Mouse (Mus musculus): ENCODE data around the gene 1700092M07Rik. TPM values are rescaled to one million over a fixed set of nuclear protein-coding genes. Genes with fewer than 3 reads are reported as not detected.
A peak's percentile ranks its signal among the peaks of the same experiment; 100 is the strongest.

1700092M07Rik gene
- polyA plus RNA-seq, 1 experiment from 2014 or later: 0.59 TPM

GRCm38 (mm10) chr19:8721378-8721777 lies 19.1 kb upstream of the 1700092M07Rik start:
- no peak for DNase-seq (ENCODE audit: low spot score)
- Histone ChIP-seq H3K36me3 (ENCODE audit: control insufficient read depth, insufficient read depth, low read length) (peaks cover 6% of the 10 kb centered on the region; the same call in 1 of the 2 replicates), H3K27ac (replicated peaks) (no peak overlapping the region), H3K4me1 (replicated peaks; ENCODE audit: control insufficient read depth, insufficient read depth) (no peaks in the 10 kb centered on the region), H3K4me3 (ENCODE audit: low read depth, low read length) (no peak overlapping the region), H3K27me3 (ENCODE audit: control insufficient read depth, insufficient read depth, low read length) (no peaks in the 10 kb centered on the region), H3K9ac (ENCODE audit: low read length) (no peak overlapping the region), H3K4me2 (replicated peaks; ENCODE audit: low read depth) (no peak overlapping the region), H3K9me3 (ENCODE audit: control insufficient read depth, low read length) (no peaks in the 10 kb centered on the region)
- WGBS: 41% methylated on average over 1 of the region's 1 CpGs
- TF ChIP-seq CTCF (IDR thresholded peaks at IDR 0.05; ENCODE audit: low read depth) (no peak), EP300 (optimal IDR thresholded peaks at IDR 0.05) (no peak)
- no peak for ATAC-seq (ENCODE audit: low FRiP score, low TSS enrichment)

- ATAC-seq (ENCODE audit: low FRiP score, low TSS enrichment) (no peak), DNase-seq (ENCODE audit: low spot score) (peak; percentile 11)
- no peaks in the 10 kb centered on the region for H3K27me3 ChIP-seq (ENCODE audit: control insufficient read depth, insufficient read depth, low read length)
- H3K9ac ChIP-seq (ENCODE audit: low read length): no peak overlapping the region
- TF ChIP-seq CTCF (IDR thresholded peaks at IDR 0.05; ENCODE audit: low read depth) (no peak), EP300 (optimal IDR thresholded peaks at IDR 0.05) (no peak)
- H3K9me3 ChIP-seq (ENCODE audit: control insufficient read depth, low read length): no peaks in the 10 kb centered on the region
- H3K4me2 ChIP-seq (replicated peaks; ENCODE audit: low read depth): peak overlapping the region; percentile 59
- peak overlapping the region; percentile 66; the same call in 1 of the 2 replicates for H3K4me3 ChIP-seq (ENCODE audit: low read depth, low read length)
- WGBS: 31% methylated on average over 4 of the region's 4 CpGs
- peaks cover 6% of the 10 kb centered on the region; the same call in 1 of the 2 replicates for H3K36me3 ChIP-seq (ENCODE audit: control insufficient read depth, insufficient read depth, low read length)
- no peak overlapping the region for H3K27ac ChIP-seq (replicated peaks)
- no peaks in the 10 kb centered on the region for H3K4me1 ChIP-seq (replicated peaks; ENCODE audit: control insufficient read depth, insufficient read depth)
These were observed 18.5 kb upstream of the 1700092M07Rik start for GRCm38 (mm10) chr19:8722021-8722420.

GRCm38 (mm10) chr19:8722559-8722906 lies 18.0 kb upstream of the 1700092M07Rik start:
- no peak for ATAC-seq (ENCODE audit: low FRiP score, low TSS enrichment)
- Histone ChIP-seq H3K4me3 (ENCODE audit: low read depth, low read length) (peak overlapping the region; percentile 66), H3K4me1 (replicated peaks; ENCODE audit: control insufficient read depth, insufficient read depth) (no peaks in the 10 kb centered on the region), H3K36me3 (ENCODE audit: control insufficient read depth, insufficient read depth, low read length) (peaks cover 6% of the 10 kb centered on the region; the same call in 1 of the 2 replicates), H3K4me2 (replicated peaks; ENCODE audit: low read depth) (peak overlapping the region; percentile 59), H3K9ac (ENCODE audit: low read length) (peak overlapping the region; percentile 79), H3K27ac (replicated peaks) (peak overlapping the region; percentile 98), H3K9me3 (ENCODE audit: control insufficient read depth, low read length) (no peaks in the 10 kb centered on the region), H3K27me3 (ENCODE audit: control insufficient read depth, insufficient read depth, low read length) (no peaks in the 10 kb centered on the region)
- TF ChIP-seq EP300 (optimal IDR thresholded peaks at IDR 0.05): no peak
- TF ChIP-seq CTCF (IDR thresholded peaks at IDR 0.05; ENCODE audit: low read depth): no peak
- under 1% methylated on average over 5 of the region's 5 CpGs for WGBS
- DNase-seq (ENCODE audit: low spot score): no peak

- DNase-seq (ENCODE audit: low spot score): peak; percentile 97
- Histone ChIP-seq H3K27ac (replicated peaks) (peak within 1 kb of the TSS; percentile 98), H3K27me3 (ENCODE audit: control insufficient read depth, insufficient read depth, low read length) (no peaks in the 10 kb centered on the region), H3K4me3 (ENCODE audit: low read depth, low read length) (peak within 1 kb of the TSS; percentile 66), H3K9me3 (ENCODE audit: control insufficient read depth, low read length) (no peaks in the 10 kb centered on the region), H3K4me2 (replicated peaks; ENCODE audit: low read depth) (peak within 1 kb of the TSS; percentile 59), H3K36me3 (ENCODE audit: control insufficient read depth, insufficient read depth, low read length) (peaks cover 6% of the 10 kb centered on the region; the same call in 1 of the 2 replicates), H3K4me1 (replicated peaks; ENCODE audit: control insufficient read depth, insufficient read depth) (no peaks in the 10 kb centered on the region), H3K9ac (ENCODE audit: low read length) (peak within 1 kb of the TSS; percentile 89)
- TF ChIP-seq CTCF (IDR thresholded peaks at IDR 0.05; ENCODE audit: low read depth) (no peak), EP300 (optimal IDR thresholded peaks at IDR 0.05) (no peak)
- peak; percentile 98 for ATAC-seq (ENCODE audit: low FRiP score, low TSS enrichment)
- under 1% methylated on average over 50 of the region's 50 CpGs for WGBS
These were observed 17.5 kb upstream of the 1700092M07Rik start, which contains the start of gene Slc3a2 for GRCm38 (mm10) chr19:8722907-8723573. TSS of gene Slc3a2 (minus strand) at chr19:8723369.

- Histone ChIP-seq H3K36me3 (ENCODE audit: control insufficient read depth, insufficient read depth, low read length) (peaks cover 6% of the 10 kb centered on the region; the same call in 1 of the 2 replicates), H3K27ac (replicated peaks) (peak overlapping the region; percentile 85), H3K9ac (ENCODE audit: low read length) (peak overlapping the region; percentile 89), H3K4me2 (replicated peaks; ENCODE audit: low read depth) (peak overlapping the region; percentile 54), H3K27me3 (ENCODE audit: control insufficient read depth, insufficient read depth, low read length) (no peaks in the 10 kb centered on the region), H3K4me1 (replicated peaks; ENCODE audit: control insufficient read depth, insufficient read depth) (no peaks in the 10 kb centered on the region), H3K9me3 (ENCODE audit: control insufficient read depth, low read length) (no peaks in the 10 kb centered on the region), H3K4me3 (ENCODE audit: low read depth, low read length) (peak overlapping the region; percentile 66)
- ATAC-seq (ENCODE audit: low FRiP score, low TSS enrichment): no peak
- peak; percentile 31 for DNase-seq (ENCODE audit: low spot score)
- under 1% methylated on average over 20 of the region's 20 CpGs for WGBS
- TF ChIP-seq EP300 (optimal IDR thresholded peaks at IDR 0.05) (peak; percentile 80), CTCF (IDR thresholded peaks at IDR 0.05; ENCODE audit: low read depth) (no peak)
These were observed 16.8 kb upstream of the 1700092M07Rik start for GRCm38 (mm10) chr19:8723574-8724346.

Data from stomach, postnatal 0 days (tissue).